Mouse (Mus musculus): Measurements from ENCODE around the gene Tmem52. TPM values are rescaled to one million over a fixed set of nuclear protein-coding genes. Genes with fewer than 3 reads are reported as not detected.

Gene Tmem52
- polyA plus RNA-seq, 1 experiment from 2014 or later, result not detected

DNA sequence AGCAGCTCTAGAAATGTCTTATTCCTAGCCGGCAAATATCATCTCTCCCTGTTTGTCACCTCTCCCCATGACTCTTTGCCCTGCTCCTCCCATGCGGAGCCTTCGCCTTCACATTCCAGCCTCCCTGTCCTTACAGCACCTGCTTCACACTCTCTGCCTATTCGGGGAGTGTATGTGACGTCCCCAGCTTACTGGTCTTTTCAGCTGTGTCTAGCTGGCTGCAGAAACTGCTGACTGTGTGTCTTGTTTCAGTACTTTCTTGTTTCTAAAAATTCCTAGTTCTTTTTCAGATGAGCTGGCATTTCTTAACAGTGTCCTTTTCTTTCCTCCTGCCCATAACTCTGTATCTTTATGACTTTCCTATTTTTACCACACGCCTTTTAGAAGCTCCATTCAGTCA is 36.6 kb upstream of the Tmem52 start:
- H3K4me1 ChIP-seq (ENCODE audit: insufficient read depth), result no peaks in the 10 kb centered on the region
- no peak for TF ChIP-seq CTCF (IDR thresholded peaks at IDR 0.05; ENCODE audit: low read depth)
- ATAC-seq (ENCODE audit: insufficient read depth) (no peak), DNase-seq (no peak)
- H3K27ac ChIP-seq (ENCODE audit: low read depth), result no peak overlapping the region
- H3K4me3 ChIP-seq (ENCODE audit: low read depth, low read length), result no peak overlapping the region
- no peaks in the 10 kb centered on the region for H3K36me3 ChIP-seq (ENCODE audit: insufficient read depth)
- no peak overlapping the region for H3K9ac ChIP-seq
- no peaks in the 10 kb centered on the region for H3K9me3 ChIP-seq (ENCODE audit: low read depth, low read length)
- no peak overlapping the region for H3K4me2 ChIP-seq
- H3K27me3 ChIP-seq (ENCODE audit: insufficient read depth, low read length), result no peaks in the 10 kb centered on the region
- WGBS, result 78% methylated on average over 6 of the region's 6 CpGs

GRCm38 (mm10) chr4:155433993-155434392 is 34.9 kb upstream of the Tmem52 start:
- Histone ChIP-seq H3K9me3 (ENCODE audit: low read depth, low read length) (no peaks in the 10 kb centered on the region), H3K4me1 (ENCODE audit: insufficient read depth) (no peaks in the 10 kb centered on the region), H3K27ac (ENCODE audit: low read depth) (no peak overlapping the region), H3K27me3 (ENCODE audit: insufficient read depth, low read length) (no peaks in the 10 kb centered on the region), H3K9ac (no peak overlapping the region), H3K4me3 (ENCODE audit: low read depth, low read length) (no peak overlapping the region), H3K4me2 (no peak overlapping the region), H3K36me3 (ENCODE audit: insufficient read depth) (no peaks in the 10 kb centered on the region)
- no peak for DNase-seq
- 65% methylated on average over 5 of the region's 5 CpGs for WGBS
- no peak for TF ChIP-seq CTCF (IDR thresholded peaks at IDR 0.05; ENCODE audit: low read depth)
- no peak for ATAC-seq (ENCODE audit: insufficient read depth)

DNA sequence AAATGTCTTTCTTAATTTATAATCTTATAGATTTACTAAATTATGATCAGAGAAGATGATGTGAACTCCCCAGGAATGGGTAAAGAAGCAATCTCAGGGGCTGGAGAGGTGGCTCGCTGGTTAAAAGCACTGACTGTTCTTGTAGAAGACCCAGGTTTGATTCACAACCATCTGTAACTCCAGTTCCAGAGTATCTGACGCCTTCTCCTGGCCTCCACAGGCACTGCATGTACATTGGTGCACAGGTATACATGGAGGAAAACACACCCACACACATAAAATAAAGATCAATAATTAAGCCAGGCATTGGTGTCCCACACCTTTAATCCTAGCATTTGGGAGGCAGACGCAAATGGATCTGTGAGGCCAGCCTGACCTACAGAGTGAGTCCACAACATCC is 26.1 kb upstream of the Tmem52 start:
- no peaks in the 10 kb centered on the region for H3K27me3 ChIP-seq (ENCODE audit: insufficient read depth, low read length)
- TF ChIP-seq CTCF (IDR thresholded peaks at IDR 0.05; ENCODE audit: low read depth), result no peak
- H3K9me3 ChIP-seq (ENCODE audit: low read depth, low read length), result no peaks in the 10 kb centered on the region
- 69% methylated on average over 3 of the region's 3 CpGs for WGBS
- no peak for DNase-seq
- H3K27ac ChIP-seq (ENCODE audit: low read depth), result no peak overlapping the region
- no peak for ATAC-seq (ENCODE audit: insufficient read depth)
- no peaks in the 10 kb centered on the region for H3K36me3 ChIP-seq (ENCODE audit: insufficient read depth)
- H3K4me2 ChIP-seq, result no peak overlapping the region
- no peak overlapping the region for H3K9ac ChIP-seq
- no peak overlapping the region for H3K4me3 ChIP-seq (ENCODE audit: low read depth, low read length)
- no peaks in the 10 kb centered on the region for H3K4me1 ChIP-seq (ENCODE audit: insufficient read depth)

GRCm38 (mm10) chr4:155451597-155451996 is 17.3 kb upstream of the Tmem52 start:
- Histone ChIP-seq H3K9me3 (ENCODE audit: low read depth, low read length) (no peaks in the 10 kb centered on the region), H3K4me1 (ENCODE audit: insufficient read depth) (no peaks in the 10 kb centered on the region), H3K27me3 (ENCODE audit: insufficient read depth, low read length) (no peaks in the 10 kb centered on the region), H3K36me3 (ENCODE audit: insufficient read depth) (no peaks in the 10 kb centered on the region), H3K27ac (ENCODE audit: low read depth) (no peak overlapping the region), H3K9ac (no peak overlapping the region), H3K4me3 (ENCODE audit: low read depth, low read length) (no peak overlapping the region), H3K4me2 (no peak overlapping the region)
- ATAC-seq (ENCODE audit: insufficient read depth), result no peak
- no peak for TF ChIP-seq CTCF (IDR thresholded peaks at IDR 0.05; ENCODE audit: low read depth)
- WGBS, result 30% methylated on average over 10 of the region's 10 CpGs
- DNase-seq, result no peak

GRCm38 (mm10) chr4:155458575-155458974 is 10.3 kb upstream of the Tmem52 start:
- Histone ChIP-seq H3K9me3 (ENCODE audit: low read depth, low read length) (no peaks in the 10 kb centered on the region), H3K36me3 (ENCODE audit: insufficient read depth) (no peaks in the 10 kb centered on the region), H3K27me3 (ENCODE audit: insufficient read depth, low read length) (no peaks in the 10 kb centered on the region), H3K4me3 (ENCODE audit: low read depth, low read length) (no peak overlapping the region), H3K4me2 (no peak overlapping the region), H3K9ac (no peak overlapping the region), H3K4me1 (ENCODE audit: insufficient read depth) (no peaks in the 10 kb centered on the region), H3K27ac (ENCODE audit: low read depth) (no peak overlapping the region)
- ATAC-seq (ENCODE audit: insufficient read depth) (no peak), DNase-seq (no peak)
- no peak for TF ChIP-seq CTCF (IDR thresholded peaks at IDR 0.05; ENCODE audit: low read depth)
- 77% methylated on average over 5 of the region's 5 CpGs for WGBS

- no peaks in the 10 kb centered on the region for H3K4me1 ChIP-seq (ENCODE audit: insufficient read depth)
- H3K36me3 ChIP-seq (ENCODE audit: insufficient read depth), result no peaks in the 10 kb centered on the region
- H3K4me2 ChIP-seq, result no peak overlapping the region
- DNase-seq (no peak), ATAC-seq (ENCODE audit: insufficient read depth) (no peak)
- no peak overlapping the region for H3K4me3 ChIP-seq (ENCODE audit: low read depth, low read length)
- H3K9ac ChIP-seq, result no peak overlapping the region
- H3K27me3 ChIP-seq (ENCODE audit: insufficient read depth, low read length), result no peaks in the 10 kb centered on the region
- H3K9me3 ChIP-seq (ENCODE audit: low read depth, low read length), result no peaks in the 10 kb centered on the region
- H3K27ac ChIP-seq (ENCODE audit: low read depth), result no peak overlapping the region
- TF ChIP-seq CTCF (IDR thresholded peaks at IDR 0.05; ENCODE audit: low read depth), result no peak
- WGBS, result 73% methylated on average over 13 of the region's 13 CpGs
Measured at GRCm38 (mm10) chr4:155463050-155463449, 5.9 kb upstream of the Tmem52 start.

DNA sequence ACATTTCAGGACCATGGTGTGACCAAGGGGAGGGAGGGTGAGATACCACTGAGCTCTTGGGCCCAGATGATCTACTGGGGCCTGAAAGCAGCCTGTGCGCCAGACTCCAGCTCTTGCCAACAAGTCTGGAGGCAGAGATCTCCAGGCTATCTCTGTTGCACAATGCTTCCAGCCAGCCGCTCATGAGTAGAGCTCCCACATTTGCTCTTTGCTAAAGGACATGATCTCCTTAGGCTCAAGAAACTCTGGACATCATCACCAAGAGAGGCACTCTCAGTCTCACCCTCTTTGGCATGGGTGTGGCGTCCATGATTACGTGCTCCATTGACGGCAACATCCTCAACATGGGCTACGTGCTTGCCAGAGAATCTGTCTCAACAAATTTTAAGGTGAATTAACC is 5.3 kb upstream of the Tmem52 start:
- ATAC-seq (ENCODE audit: insufficient read depth) (no peak), DNase-seq (no peak)
- no peak overlapping the region for H3K9ac ChIP-seq
- no peaks in the 10 kb centered on the region for H3K27me3 ChIP-seq (ENCODE audit: insufficient read depth, low read length)
- no peaks in the 10 kb centered on the region for H3K36me3 ChIP-seq (ENCODE audit: insufficient read depth)
- no peak overlapping the region for H3K4me3 ChIP-seq (ENCODE audit: low read depth, low read length)
- no peak for TF ChIP-seq CTCF (IDR thresholded peaks at IDR 0.05; ENCODE audit: low read depth)
- no peaks in the 10 kb centered on the region for H3K9me3 ChIP-seq (ENCODE audit: low read depth, low read length)
- H3K4me1 ChIP-seq (ENCODE audit: insufficient read depth), result no peaks in the 10 kb centered on the region
- 83% methylated on average over 6 of the region's 6 CpGs for WGBS
- H3K27ac ChIP-seq (ENCODE audit: low read depth), result no peak overlapping the region
- no peak overlapping the region for H3K4me2 ChIP-seq

DNA sequence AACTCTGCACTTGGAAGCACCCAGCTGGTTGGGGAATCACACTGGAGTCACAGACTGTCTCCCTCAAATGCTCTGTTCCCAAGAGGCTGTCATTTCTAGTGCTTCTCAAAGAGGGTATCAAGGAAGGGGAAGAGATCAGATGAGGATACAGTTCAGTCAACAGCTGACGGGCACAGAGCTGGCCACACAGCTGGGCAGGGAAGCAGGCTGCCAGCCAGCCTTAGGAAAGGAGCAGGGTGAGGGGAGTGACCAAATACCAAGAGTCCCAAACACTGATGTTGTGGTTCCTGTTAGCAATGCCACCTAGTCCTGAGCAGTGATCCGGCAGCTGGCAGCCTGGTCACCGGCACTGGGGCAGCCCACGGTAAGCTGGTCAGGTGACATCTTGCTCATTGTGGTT is 4.9 kb upstream of the Tmem52 start:
- no peak overlapping the region for H3K27ac ChIP-seq (ENCODE audit: low read depth)
- H3K36me3 ChIP-seq (ENCODE audit: insufficient read depth), result no peaks in the 10 kb centered on the region
- WGBS, result 79% methylated on average over 4 of the region's 4 CpGs
- TF ChIP-seq CTCF (IDR thresholded peaks at IDR 0.05; ENCODE audit: low read depth), result no peak
- DNase-seq, result no peak
- no peak overlapping the region for H3K4me2 ChIP-seq
- H3K9ac ChIP-seq, result no peak overlapping the region
- no peaks in the 10 kb centered on the region for H3K4me1 ChIP-seq (ENCODE audit: insufficient read depth)
- H3K4me3 ChIP-seq (ENCODE audit: low read depth, low read length), result no peak overlapping the region
- no peak for ATAC-seq (ENCODE audit: insufficient read depth)
- no peaks in the 10 kb centered on the region; the same call in 1 of the 2 replicates for H3K27me3 ChIP-seq (ENCODE audit: insufficient read depth, low read length)
- no peaks in the 10 kb centered on the region for H3K9me3 ChIP-seq (ENCODE audit: low read depth, low read length)

All from lung, embryonic 14.5 days (tissue).